Mouse (Mus musculus): ENCODE results near the gene Gcsh. TPM values are rescaled to one million over a fixed set of nuclear protein-coding genes. Genes with fewer than 3 reads are reported as not detected.

Gene Gcsh
- polyA plus RNA-seq (2016; fragmentation: Nextera tagmentation; extraction: Ambion mirVana) = 86.0 and 93.4 TPM in 2 replicates

DNA sequence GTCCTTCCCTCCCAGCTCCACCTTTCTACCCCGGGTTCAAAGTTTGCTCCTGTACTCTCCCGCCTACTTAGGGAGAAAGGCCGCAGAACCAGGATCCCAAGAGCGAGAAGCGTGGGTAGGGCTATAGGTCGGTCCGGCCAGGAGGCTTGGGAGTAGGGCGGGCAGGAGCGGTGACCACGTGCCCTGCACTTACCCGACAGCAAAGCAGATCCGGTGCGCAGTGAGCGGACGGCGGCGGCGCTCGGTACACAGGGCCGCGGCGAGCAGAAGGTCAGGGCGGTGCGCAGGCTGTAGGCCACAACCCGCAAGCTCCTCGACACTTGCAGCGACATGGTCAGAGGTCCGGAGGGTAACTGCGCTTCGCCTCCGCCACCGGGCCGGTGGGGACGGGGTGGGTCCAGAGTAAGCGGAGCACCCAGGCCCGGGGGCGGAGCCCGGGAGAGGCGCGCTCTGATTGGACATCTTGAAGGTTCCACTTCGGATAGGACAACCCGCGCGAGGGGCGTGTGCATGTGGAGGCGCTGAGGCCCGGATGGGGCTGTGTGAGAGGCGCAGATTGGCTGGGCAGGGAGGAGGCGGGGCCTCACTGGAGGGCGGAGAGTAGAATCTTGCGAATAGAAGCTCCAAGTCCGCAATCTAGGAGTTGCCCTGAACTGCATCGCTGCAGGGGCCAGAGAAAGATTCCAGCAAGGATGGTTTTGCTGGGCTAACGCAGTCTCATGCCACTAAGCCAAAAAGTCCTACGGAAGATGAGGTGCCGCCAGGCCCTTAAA lies at the start of gene Gcsh:
Gcsh (minus strand) TSS at position 443 of the 773 bp plus-strand sequence.
- H3K4me3 ChIP-seq = peak within 1 kb of the TSS; percentile 69
- no peaks in the 10 kb centered on the region for H3K27me3 ChIP-seq (replicated peaks)
- H3K4me1 ChIP-seq = peaks cover 32% of the 10 kb centered on the region
- under 1% methylated on average over 56 of the region's 56 CpGs for WGBS (ENCODE audit: insufficient replicate concordance)
- no peaks in the 10 kb centered on the region for H3K9me3 ChIP-seq (replicated peaks)
- peak within 1 kb of the TSS; percentile 95 for H3K4me2 ChIP-seq
- H3K9ac ChIP-seq = peak within 1 kb of the TSS; percentile 74
- peak; percentile 99 for ATAC-seq
- peak within 1 kb of the TSS; percentile 71 for H3K27ac ChIP-seq
- peaks cover 18% of the 10 kb centered on the region for H3K36me3 ChIP-seq

DNA sequence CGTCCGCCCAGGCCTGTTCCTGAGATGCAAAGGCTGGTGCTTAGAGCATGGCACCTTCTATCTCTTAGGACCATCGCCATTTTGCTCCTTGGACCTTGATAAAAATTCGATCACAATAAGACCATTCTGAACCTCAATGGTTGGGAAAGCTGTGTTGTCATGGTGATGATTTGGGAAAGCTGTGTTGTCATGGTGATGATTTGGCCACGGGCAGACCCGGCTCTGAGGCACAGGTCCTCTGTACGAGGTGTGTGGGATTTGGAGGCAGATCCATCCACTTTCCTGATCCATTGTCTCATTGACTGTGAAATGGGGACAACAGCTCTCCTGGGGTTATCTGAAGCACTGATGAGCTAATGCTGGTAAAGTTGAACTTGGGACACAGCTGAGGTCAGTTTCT lies 46.5 kb upstream of the Gcsh start:
- Histone ChIP-seq H3K36me3 (no peaks in the 10 kb centered on the region), H3K4me2 (no peak overlapping the region), H3K27ac (no peak overlapping the region), H3K27me3 (replicated peaks) (peaks cover 26% of the 10 kb centered on the region), H3K9ac (no peak overlapping the region), H3K9me3 (replicated peaks) (no peaks in the 10 kb centered on the region), H3K4me1 (peaks cover 12% of the 10 kb centered on the region), H3K4me3 (no peak overlapping the region)
- WGBS (ENCODE audit: insufficient replicate concordance) = 72% methylated on average over 7 of the region's 7 CpGs
- no peak for ATAC-seq

DNA sequence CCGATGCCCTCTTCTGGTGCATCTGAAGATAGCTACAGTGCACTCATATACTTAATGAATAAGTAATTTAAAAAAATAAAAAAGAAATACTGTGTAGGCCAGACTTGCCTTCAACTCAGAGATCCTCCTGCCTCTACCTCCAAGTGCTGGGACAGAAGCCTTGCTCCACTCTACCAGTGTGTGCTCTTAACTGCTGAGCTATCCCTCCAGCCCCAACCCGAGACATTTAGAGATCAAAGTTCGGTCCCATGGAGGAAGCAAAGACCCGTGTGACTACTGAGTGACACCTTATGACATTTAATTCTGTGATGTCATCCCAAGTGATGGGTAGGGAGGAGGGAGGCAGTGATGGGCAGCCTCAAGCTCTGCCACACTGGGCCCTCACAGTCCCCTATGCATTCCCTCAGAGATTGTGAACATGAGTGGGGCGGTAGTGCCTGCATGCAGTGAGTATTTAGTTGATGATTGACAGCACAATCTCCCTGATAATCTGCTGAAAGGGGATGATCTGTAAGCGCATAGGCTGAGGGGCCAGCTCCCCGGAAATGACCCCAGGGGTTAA lies 44.1 kb upstream of the Gcsh start:
- no peak overlapping the region for H3K9ac ChIP-seq
- H3K4me2 ChIP-seq = no peak overlapping the region
- WGBS (ENCODE audit: insufficient replicate concordance) = 68% methylated on average over 7 of the region's 7 CpGs
- H3K9me3 ChIP-seq (replicated peaks) = no peaks in the 10 kb centered on the region
- H3K4me1 ChIP-seq = peaks cover 7% of the 10 kb centered on the region
- H3K27me3 ChIP-seq (replicated peaks) = peaks cover 16% of the 10 kb centered on the region; the same call in 1 of the 2 replicates
- no peak overlapping the region for H3K27ac ChIP-seq
- H3K36me3 ChIP-seq = no peaks in the 10 kb centered on the region
- no peak for ATAC-seq
- H3K4me3 ChIP-seq = no peak overlapping the region

DNA sequence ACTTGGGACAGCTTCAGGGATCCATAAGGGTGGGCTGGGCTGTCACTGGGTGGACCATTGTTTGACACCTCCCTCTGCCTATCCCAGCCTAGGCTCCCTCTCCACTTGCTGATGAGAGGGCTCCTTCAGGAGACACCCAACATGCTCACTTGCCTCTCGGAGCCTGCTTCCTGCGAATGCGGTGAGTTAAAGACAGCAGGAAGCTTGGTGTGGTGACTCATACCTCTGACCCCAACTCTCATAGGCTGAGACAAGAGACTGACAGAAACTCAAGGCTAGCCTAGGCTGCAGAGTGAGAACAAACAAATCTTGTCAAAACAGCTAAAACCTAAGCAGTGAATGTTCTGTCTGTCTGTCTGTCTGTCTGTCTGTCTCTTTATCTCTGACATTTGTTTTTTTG lies 40.1 kb upstream of the Gcsh start:
- WGBS (ENCODE audit: insufficient replicate concordance) = 21% methylated on average over 3 of the region's 3 CpGs
- H3K36me3 ChIP-seq = no peaks in the 10 kb centered on the region
- peaks cover 18% of the 10 kb centered on the region for H3K4me1 ChIP-seq
- H3K27ac ChIP-seq = no peak overlapping the region
- H3K4me2 ChIP-seq = no peak overlapping the region
- H3K27me3 ChIP-seq (replicated peaks) = no peaks in the 10 kb centered on the region
- ATAC-seq = no peak
- H3K9ac ChIP-seq = no peak overlapping the region
- H3K4me3 ChIP-seq = no peak overlapping the region
- H3K9me3 ChIP-seq (replicated peaks) = no peaks in the 10 kb centered on the region

DNA sequence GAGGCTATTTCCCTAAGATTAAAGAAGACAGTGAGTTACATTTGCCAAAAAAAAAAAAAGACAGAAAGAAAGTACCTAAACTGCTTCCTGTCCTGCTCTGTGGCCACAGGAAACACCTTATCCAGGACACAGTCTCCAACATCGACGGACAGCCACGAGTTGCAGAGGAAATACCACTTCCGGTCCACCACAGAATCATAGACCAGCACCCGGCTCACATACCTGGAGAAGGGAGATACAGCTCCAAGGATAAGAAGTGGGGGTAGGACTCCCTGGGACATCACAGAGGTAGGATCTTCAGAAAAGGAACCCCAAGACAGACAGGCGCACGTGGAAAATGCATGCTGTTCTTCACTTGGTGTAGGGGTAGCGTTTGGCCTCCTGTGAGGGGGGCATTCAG lies 39.3 kb upstream of the Gcsh start:
- H3K36me3 ChIP-seq = no peaks in the 10 kb centered on the region
- no peak overlapping the region for H3K4me2 ChIP-seq
- no peak overlapping the region for H3K4me3 ChIP-seq
- no peaks in the 10 kb centered on the region for H3K9me3 ChIP-seq (replicated peaks)
- no peaks in the 10 kb centered on the region for H3K27me3 ChIP-seq (replicated peaks)
- peaks cover 18% of the 10 kb centered on the region for H3K4me1 ChIP-seq
- no peak for ATAC-seq
- H3K27ac ChIP-seq = no peak overlapping the region
- WGBS (ENCODE audit: insufficient replicate concordance) = 34% methylated on average over 8 of the region's 8 CpGs
- H3K9ac ChIP-seq = no peak overlapping the region

DNA sequence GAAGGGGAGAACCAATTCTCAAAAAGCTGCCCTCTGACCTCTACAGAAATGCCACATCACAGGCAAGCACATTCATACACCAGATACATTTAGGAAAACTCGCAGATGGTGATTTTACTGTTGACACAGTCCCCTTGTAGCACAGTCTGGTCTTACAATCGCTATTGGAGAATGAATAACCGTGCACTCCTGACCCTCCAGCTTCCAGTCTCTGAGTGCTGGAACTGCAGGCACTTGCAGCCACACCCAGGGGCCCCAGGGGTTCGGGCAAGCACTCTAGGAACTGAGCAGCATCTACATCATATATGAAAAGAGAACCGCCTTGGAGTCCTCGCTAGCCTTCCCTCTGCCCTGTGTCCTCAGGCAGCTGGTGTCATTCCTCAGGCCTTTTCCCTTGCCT lies 38.1 kb upstream of the Gcsh start:
- H3K36me3 ChIP-seq = no peaks in the 10 kb centered on the region
- H3K4me1 ChIP-seq = peaks cover 18% of the 10 kb centered on the region
- no peak overlapping the region for H3K4me2 ChIP-seq
- no peak overlapping the region for H3K4me3 ChIP-seq
- H3K9ac ChIP-seq = no peak overlapping the region
- H3K9me3 ChIP-seq (replicated peaks) = no peaks in the 10 kb centered on the region
- H3K27ac ChIP-seq = no peak overlapping the region
- ATAC-seq = no peak
- 54% methylated on average over 6 of the region's 6 CpGs for WGBS (ENCODE audit: insufficient replicate concordance)
- H3K27me3 ChIP-seq (replicated peaks) = no peaks in the 10 kb centered on the region

DNA sequence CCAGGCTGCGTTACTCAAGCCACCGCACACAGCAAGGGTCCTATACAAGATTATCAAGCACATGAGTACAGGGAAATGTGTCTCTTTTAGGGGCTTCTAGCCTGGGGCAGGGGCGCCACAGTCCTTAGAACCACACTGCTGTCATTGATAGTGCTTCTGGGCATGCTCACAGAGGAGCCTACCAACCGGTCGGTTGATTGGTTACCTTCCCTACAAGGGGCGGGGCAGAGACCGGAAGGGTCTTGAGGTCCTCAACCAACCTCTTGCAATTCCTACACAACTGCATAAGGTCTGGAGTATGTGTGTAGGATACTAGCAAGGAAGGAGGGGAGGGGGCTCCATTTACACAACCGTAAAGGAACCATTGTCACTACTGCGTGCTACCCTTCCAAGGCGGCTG lies 35.3 kb upstream of the Gcsh start:
- no peak overlapping the region for H3K27ac ChIP-seq
- no peak for ATAC-seq
- WGBS (ENCODE audit: insufficient replicate concordance) = 77% methylated on average over 10 of the region's 10 CpGs
- H3K27me3 ChIP-seq (replicated peaks) = no peaks in the 10 kb centered on the region
- H3K36me3 ChIP-seq = no peaks in the 10 kb centered on the region
- H3K4me2 ChIP-seq = no peak overlapping the region
- no peak overlapping the region for H3K9ac ChIP-seq
- H3K4me1 ChIP-seq = peaks cover 18% of the 10 kb centered on the region
- H3K4me3 ChIP-seq = no peak overlapping the region
- H3K9me3 ChIP-seq (replicated peaks) = no peaks in the 10 kb centered on the region

DNA sequence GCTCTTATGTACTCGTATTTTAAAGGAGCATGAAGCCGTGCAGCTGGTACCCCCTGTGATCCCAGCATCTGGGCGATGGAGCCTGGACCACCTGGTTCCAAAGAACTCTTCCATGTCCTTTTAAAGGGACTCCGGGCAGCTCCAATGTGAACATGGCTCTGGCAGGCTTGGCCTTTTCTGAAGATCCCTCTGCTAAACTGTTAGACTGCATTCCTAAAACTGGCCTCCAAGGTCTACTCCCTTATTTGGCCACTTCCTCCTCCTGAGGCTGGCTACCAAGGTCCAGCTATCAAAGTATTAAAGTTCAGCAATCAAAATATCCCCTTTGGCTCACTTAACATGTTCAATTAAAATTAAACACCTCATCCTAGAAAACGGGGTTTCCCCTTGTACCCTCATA lies 34.3 kb upstream of the Gcsh start:
- ATAC-seq = no peak
- no peaks in the 10 kb centered on the region for H3K36me3 ChIP-seq
- no peak overlapping the region for H3K4me3 ChIP-seq
- no peaks in the 10 kb centered on the region for H3K9me3 ChIP-seq (replicated peaks)
- no peak overlapping the region for H3K9ac ChIP-seq
- WGBS (ENCODE audit: insufficient replicate concordance) = 70% methylated on average over 5 of the region's 5 CpGs
- no peaks in the 10 kb centered on the region for H3K27me3 ChIP-seq (replicated peaks)
- no peak overlapping the region for H3K4me2 ChIP-seq
- H3K27ac ChIP-seq = no peak overlapping the region
- peaks cover 14% of the 10 kb centered on the region for H3K4me1 ChIP-seq

DNA sequence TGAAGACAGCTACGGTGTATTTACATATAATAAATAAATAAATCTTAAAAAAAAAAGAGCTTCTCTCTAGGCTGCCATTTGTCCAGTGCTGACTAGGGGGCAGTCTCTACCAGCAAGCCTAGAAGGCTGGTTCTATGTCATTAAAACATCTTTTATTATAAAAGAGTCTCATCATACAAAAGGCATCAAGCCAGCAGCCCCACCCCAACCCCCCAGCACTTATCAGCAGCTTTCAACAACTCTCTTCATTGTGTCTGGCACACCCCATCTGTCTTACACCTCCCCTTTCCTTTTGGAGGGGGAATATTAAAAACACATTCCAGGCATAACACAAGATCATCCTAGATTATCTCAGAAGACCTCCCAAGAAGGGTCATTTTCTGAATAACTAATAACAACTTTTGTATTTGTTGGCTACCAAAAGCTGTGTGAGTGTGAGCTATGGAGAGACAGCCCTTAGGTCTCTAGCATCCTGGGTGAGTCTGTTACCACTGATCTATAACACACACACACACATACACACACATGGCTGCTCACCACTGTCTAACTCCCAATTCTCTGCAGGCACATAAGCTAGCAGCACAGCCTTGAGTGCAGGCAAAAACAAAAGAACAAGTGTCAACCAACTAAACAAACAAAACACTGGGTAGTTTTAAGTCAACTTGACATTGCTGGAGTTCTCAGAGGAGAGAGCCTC lies 29.1 kb upstream of the Gcsh start:
- no peak overlapping the region for H3K4me2 ChIP-seq
- H3K27ac ChIP-seq = no peak overlapping the region
- H3K27me3 ChIP-seq (replicated peaks) = peaks cover 3% of the 10 kb centered on the region; the same call in 1 of the 2 replicates
- H3K4me1 ChIP-seq = no peaks in the 10 kb centered on the region
- no peak overlapping the region for H3K9ac ChIP-seq
- 70% methylated on average over 1 of the region's 1 CpGs for WGBS (ENCODE audit: insufficient replicate concordance)
- no peak for ATAC-seq
- no peak overlapping the region for H3K4me3 ChIP-seq
- H3K36me3 ChIP-seq = no peaks in the 10 kb centered on the region
- H3K9me3 ChIP-seq (replicated peaks) = no peaks in the 10 kb centered on the region

DNA sequence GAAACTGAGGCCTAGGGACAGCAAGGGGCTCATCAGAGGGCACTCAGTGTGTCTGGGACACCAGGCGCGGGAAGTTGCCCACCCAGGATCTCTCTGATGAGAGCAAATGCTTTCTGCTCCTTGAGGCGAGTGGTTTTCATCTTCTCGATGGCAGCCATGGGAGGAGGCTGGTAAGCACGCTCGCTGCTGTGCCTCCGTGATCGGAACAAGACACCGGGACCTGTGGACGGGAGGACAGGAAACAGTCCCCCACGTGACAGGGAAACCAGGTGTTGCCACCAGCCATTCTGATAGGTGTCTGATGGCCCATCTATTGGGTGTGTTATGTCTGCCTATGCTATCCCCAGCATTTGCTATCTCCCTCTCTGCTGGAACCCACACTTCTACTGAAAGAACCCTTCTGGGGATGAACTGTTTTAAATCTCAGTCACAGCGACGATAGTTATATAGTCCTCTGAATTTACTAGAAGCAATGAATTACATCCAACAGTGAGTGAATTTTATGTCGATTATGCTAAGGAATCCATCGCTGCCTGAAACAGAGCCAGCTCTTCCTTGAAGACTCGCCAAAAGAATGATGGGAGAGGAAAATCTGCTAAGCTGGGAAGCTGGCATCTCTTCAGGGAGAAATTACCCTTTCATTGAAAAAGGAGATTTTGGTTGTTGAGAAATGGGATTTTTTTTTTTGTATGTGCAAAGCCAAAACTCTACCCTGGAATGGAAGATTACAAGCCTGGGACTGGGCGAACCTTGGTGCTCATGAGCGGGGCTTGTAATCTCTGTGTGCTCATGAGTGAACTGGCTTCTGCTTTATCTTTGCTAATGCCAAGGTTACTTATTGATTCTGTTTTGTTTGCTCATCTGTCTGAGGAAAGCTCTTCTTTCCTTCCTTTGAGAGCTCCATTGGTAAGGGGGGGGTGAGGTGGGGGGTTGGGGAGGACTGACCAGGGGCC lies 26.3 kb upstream of the Gcsh start:
- Histone ChIP-seq H3K36me3 (no peaks in the 10 kb centered on the region), H3K27ac (no peak overlapping the region), H3K9ac (no peak overlapping the region), H3K27me3 (replicated peaks) (peaks cover 24% of the 10 kb centered on the region), H3K4me2 (no peak overlapping the region), H3K4me1 (no peaks in the 10 kb centered on the region), H3K4me3 (no peak overlapping the region), H3K9me3 (replicated peaks) (no peaks in the 10 kb centered on the region)
- WGBS (ENCODE audit: insufficient replicate concordance) = 72% methylated on average over 18 of the region's 18 CpGs
- no peak for ATAC-seq

DNA sequence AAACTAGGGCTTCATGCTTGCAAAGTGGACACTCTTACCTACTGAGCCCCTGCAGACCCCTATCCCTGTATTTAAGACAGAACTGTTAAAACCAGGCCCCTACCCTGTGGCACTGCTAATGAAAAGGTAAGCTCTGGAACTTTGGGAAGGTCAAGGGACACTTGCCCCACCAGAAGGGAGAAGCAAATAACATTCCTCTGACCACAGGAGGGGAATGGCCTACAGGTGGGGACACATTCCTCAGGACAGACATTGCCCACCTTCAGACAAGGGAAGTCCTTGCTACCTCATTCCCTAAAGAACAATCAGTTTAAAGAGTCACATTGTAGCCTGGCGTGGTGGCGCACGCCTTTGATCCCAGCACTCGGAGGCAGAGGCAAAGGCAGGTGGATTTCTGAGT lies 24.6 kb upstream of the Gcsh start:
- Histone ChIP-seq H3K9ac (no peak overlapping the region), H3K27ac (no peak overlapping the region), H3K4me1 (no peaks in the 10 kb centered on the region), H3K36me3 (no peaks in the 10 kb centered on the region), H3K4me3 (no peak overlapping the region), H3K27me3 (replicated peaks) (peaks cover 26% of the 10 kb centered on the region), H3K4me2 (no peak overlapping the region), H3K9me3 (replicated peaks) (no peaks in the 10 kb centered on the region)
- WGBS (ENCODE audit: insufficient replicate concordance) = 80% methylated on average over 4 of the region's 4 CpGs
- no peak for ATAC-seq
